Mouse (Mus musculus) urinary bladder, postnatal 36 days (tissue): Measurements from ENCODE around the gene Lonp2.

Experiments
- DNase-seq, 2 experiments: peaks; one replicate each; pipeline ENCODE4 v3.0.0; 2022; ENCODE audit warnings: low spot score in 2 of 2, mixed read lengths in 1 of 2

Gene Lonp2

GRCm38 (mm10) chr8:86623551-86623910, 312 bp upstream of the Lonp2 start:
- no peak for DNase-seq

- DNase-seq = peak in 1 of 2 experiments; percentile 2
Measured at GRCm38 (mm10) chr8:86624915-86625314, 1.1 kb downstream of the Lonp2 start.

- no peak for DNase-seq
Measured at GRCm38 (mm10) chr8:86630212-86630611, 6.4 kb downstream of the Lonp2 start.

GRCm38 (mm10) chr8:86631395-86631794, 7.6 kb downstream of the Lonp2 start:
- peak in 1 of 2 experiments; percentile 9 for DNase-seq

- DNase-seq = no peak
Measured at GRCm38 (mm10) chr8:86637826-86638225, 14.0 kb downstream of the Lonp2 start.

GRCm38 (mm10) chr8:86638981-86639380, 15.1 kb downstream of the Lonp2 start:
- no peak for DNase-seq

- DNase-seq = no peak
Measured at GRCm38 (mm10) chr8:86642682-86643081, 18.8 kb downstream of the Lonp2 start.

GRCm38 (mm10) chr8:86644661-86645060, 20.8 kb downstream of the Lonp2 start:
- DNase-seq = no peak

- no peak for DNase-seq
Measured at GRCm38 (mm10) chr8:86647771-86648170, 23.9 kb downstream of the Lonp2 start.

- DNase-seq = no peak
Measured at GRCm38 (mm10) chr8:86651416-86651815, 27.6 kb downstream of the Lonp2 start.

- DNase-seq = no peak
Measured at GRCm38 (mm10) chr8:86652546-86652945, 28.7 kb downstream of the Lonp2 start.

GRCm38 (mm10) chr8:86654578-86654977, 30.7 kb downstream of the Lonp2 start:
- no peak for DNase-seq

- DNase-seq = no peak
Measured at GRCm38 (mm10) chr8:86668750-86669149, 44.9 kb downstream of the Lonp2 start.

- no peak for DNase-seq
Measured at GRCm38 (mm10) chr8:86669259-86669658, 45.4 kb downstream of the Lonp2 start.

GRCm38 (mm10) chr8:86686629-86687028, 62.8 kb downstream of the Lonp2 start:
- no peak for DNase-seq

GRCm38 (mm10) chr8:86692107-86692506, 68.3 kb downstream of the Lonp2 start:
- no peak for DNase-seq

- DNase-seq = no peak
Measured at GRCm38 (mm10) chr8:86694011-86694410, 70.2 kb downstream of the Lonp2 start.

GRCm38 (mm10) chr8:86695703-86696102, 71.9 kb downstream of the Lonp2 start:
- no peak for DNase-seq

- DNase-seq = no peak
Measured at GRCm38 (mm10) chr8:86698811-86699421, 75.1 kb downstream of the Lonp2 start.

GRCm38 (mm10) chr8:86699471-86699870, 75.6 kb downstream of the Lonp2 start:
- DNase-seq = no peak

GRCm38 (mm10) chr8:86702453-86702852, 78.6 kb downstream of the Lonp2 start:
- no peak for DNase-seq

- no peak for DNase-seq
Measured at GRCm38 (mm10) chr8:86705317-86705716, 81.5 kb downstream of the Lonp2 start.

- DNase-seq = no peak
Measured at GRCm38 (mm10) chr8:86706756-86707155, 82.9 kb downstream of the Lonp2 start.

GRCm38 (mm10) chr8:86707873-86708272, 84.0 kb downstream of the Lonp2 start:
- DNase-seq = no peak
